Mouse (Mus musculus) heart, embryonic 10.5 days (tissue): ENCODE data around the gene Fjx1. TPM values are rescaled to one million over a fixed set of nuclear protein-coding genes. Genes with fewer than 3 reads are reported as not detected.

Source experiments
- DNase-seq: peaks from one replicate; pipeline ENCODE4 v3.0.0-alpha.2; 2017; ENCODE audit warnings: low spot score
- H3K27ac ChIP-seq: fragments of 300-500 bp; sonication (generic); 2 replicates; pipeline ENCODE4 v1.5.1; 2016; ENCODE audit warnings: mild to moderate bottlenecking
- H3K27me3 ChIP-seq: fragments of 300-500 bp; sonication (generic); 2 replicates; pipeline ENCODE4 v1.6.1; 2016; ENCODE audit warnings: mild to moderate bottlenecking; ENCODE audit not compliant: poor library complexity, insufficient read depth, severe bottlenecking
- H3K36me3 ChIP-seq: fragments of 300-500 bp; sonication (generic); 2 replicates; pipeline ENCODE4 v1.6.1; 2016; ENCODE audit warnings: mild to moderate bottlenecking, moderate library complexity
- H3K4me1 ChIP-seq: fragments of 300-500 bp; sonication (generic); 2 replicates; pipeline ENCODE4 v1.6.1; 2016; ENCODE audit warnings: mild to moderate bottlenecking
- H3K4me3 ChIP-seq: fragments of 300-500 bp; sonication (generic); 2 replicates; pipeline ENCODE4 v1.5.1; 2016; ENCODE audit warnings: mild to moderate bottlenecking, moderate library complexity
- H3K9me3 ChIP-seq: fragments of 300-500 bp; sonication (generic); 2 replicates; pipeline ENCODE4 v1.6.1; 2016; ENCODE audit warnings: mild to moderate bottlenecking, moderate library complexity
- WGBS: fragments of 180-500 bp; shearing (Covaris S2); methylation state at CpG from one replicate; pipeline ENCODE4 v1.1.7; 2016; 5-methylcytosine and 5-hydroxymethylcytosine counted together
- polyA plus RNA-seq: library from polyadenylated mRNA; unstranded; fragments of >200 nt; fragmentation: Nextera tagmentation; extraction: Ambion mirVana; gene quantifications from 2 replicates; pipeline ENCODE4 v1.2.1, GENCODE M21; 2016

Fjx1 gene
- polyA plus RNA-seq, 1 experiment from 2014 or later = 6.9 TPM

DNA sequence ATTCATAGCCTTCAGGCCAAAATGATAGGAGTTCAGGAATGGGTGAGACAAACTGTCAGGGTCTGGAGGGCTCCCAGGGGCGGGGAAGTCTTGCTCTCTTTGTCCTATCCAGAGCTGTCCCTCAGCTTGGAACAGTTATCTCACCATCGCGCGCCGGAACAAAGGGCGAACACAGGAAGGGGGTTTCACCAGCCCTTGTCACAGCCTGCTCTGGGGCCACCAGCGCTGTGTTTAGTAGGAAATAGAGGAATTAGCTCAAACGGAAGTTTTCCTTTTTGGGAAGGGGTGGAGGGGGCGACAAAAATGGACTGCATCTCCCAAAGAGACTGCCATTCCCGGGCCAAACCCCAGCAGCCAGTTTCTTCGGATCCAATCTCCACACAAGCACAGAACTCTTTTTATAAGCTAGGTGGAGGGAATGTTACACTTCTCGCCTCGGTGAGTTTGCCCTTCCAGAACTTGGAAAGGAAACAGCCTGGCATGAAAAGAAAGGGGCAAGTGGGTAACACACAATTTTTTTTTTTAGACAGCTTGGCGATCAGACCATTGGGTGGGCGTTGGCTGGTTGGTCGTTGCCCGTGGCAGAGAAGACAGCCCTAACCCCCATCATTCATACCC lies 2.6 kb downstream of the Fjx1 start:
- Histone ChIP-seq H3K9me3 (no peaks in the 10 kb centered on the region), H3K27ac (peak overlapping the region; percentile 90), H3K36me3 (no peaks in the 10 kb centered on the region), H3K27me3 (peaks cover 5% of the 10 kb centered on the region; the same call in 1 of the 2 replicates), H3K4me3 (peak overlapping the region; percentile 82), H3K4me1 (peaks cover 28% of the 10 kb centered on the region)
- peak; percentile 79 for DNase-seq
- WGBS = 1% methylated on average over 17 of the region's 17 CpGs

DNA sequence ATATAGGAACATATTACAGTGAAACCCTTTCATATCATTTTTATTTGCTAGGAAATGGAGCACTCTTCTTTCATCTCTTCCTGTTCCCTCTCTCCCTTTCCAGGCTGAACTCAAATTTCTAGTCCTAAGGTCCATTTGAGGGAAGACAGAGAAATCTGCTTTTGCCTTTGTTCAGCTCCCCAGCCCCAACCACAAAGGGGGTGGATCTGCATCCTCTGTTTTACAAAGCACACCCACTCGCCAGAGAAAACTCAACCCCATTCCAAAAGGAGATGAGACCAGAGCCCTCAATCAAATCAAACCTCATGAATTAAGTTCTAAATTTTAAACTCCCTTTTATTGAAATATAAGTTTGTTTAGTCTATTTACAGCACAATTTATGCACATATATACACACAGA lies 3.2 kb downstream of the Fjx1 start:
- 62% methylated on average over 1 of the region's 1 CpGs for WGBS

DNA sequence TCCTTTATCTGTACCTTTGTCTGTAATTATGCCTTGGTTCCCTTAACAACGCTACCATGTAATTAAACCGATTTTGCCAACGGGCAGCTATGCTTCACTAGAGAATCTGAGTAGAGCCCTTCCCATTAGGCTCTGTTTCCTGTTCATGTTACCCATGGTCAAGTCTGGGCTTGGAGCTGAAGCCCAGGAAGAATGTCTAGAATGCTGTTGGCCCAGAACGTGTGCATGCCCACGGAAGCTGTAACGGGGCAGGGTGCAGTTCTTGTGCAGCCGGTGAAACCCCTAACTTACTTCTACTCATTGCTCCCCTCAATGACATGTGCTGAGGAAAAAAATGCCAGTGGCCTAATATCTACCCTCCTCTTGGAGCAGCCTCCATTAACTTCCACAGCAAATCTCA lies 4.5 kb downstream of the Fjx1 start:
- no peaks in the 10 kb centered on the region for H3K9me3 ChIP-seq
- no peaks in the 10 kb centered on the region for H3K27me3 ChIP-seq
- DNase-seq = no peak
- no peaks in the 10 kb centered on the region for H3K36me3 ChIP-seq
- peaks cover 28% of the 10 kb centered on the region for H3K4me1 ChIP-seq
- no peak overlapping the region for H3K4me3 ChIP-seq
- no peak overlapping the region for H3K27ac ChIP-seq
- 88% methylated on average over 7 of the region's 7 CpGs for WGBS

More for the DNA sequence above, 3.2 kb downstream of the Fjx1 start:
- H3K27ac ChIP-seq = no peak overlapping the region
- H3K4me3 ChIP-seq = no peak overlapping the region
- peaks cover 28% of the 10 kb centered on the region for H3K4me1 ChIP-seq
- no peak for DNase-seq
- H3K36me3 ChIP-seq = no peaks in the 10 kb centered on the region
- H3K27me3 ChIP-seq = no peaks in the 10 kb centered on the region; the same call in 1 of the 2 replicates
- H3K9me3 ChIP-seq = no peaks in the 10 kb centered on the region

DNA sequence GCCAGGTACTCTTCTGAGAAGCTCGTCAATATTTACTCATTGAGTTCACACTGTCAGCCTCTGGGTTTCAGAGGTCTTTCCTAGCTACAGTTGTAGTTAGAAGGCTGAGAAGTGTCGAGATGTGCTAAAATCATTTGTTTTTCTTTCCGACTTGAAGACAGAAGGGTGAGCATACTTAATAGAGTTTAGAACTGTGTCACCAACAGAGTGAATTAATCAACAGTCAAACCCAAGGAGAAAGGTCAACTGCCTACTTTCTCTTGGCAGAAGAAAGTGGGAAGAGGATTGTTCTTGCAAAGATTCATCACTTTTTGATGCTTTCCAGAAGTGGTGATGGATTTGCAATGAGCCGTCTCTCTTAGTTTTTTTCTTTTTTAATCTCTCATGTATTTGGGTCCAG lies 5.4 kb downstream of the Fjx1 start:
- H3K36me3 ChIP-seq = no peaks in the 10 kb centered on the region
- H3K27ac ChIP-seq = no peak overlapping the region
- H3K27me3 ChIP-seq = no peaks in the 10 kb centered on the region
- H3K9me3 ChIP-seq = no peaks in the 10 kb centered on the region
- peaks cover 23% of the 10 kb centered on the region for H3K4me1 ChIP-seq
- no peak for DNase-seq
- 70% methylated on average over 4 of the region's 4 CpGs for WGBS
- no peak overlapping the region for H3K4me3 ChIP-seq

DNA sequence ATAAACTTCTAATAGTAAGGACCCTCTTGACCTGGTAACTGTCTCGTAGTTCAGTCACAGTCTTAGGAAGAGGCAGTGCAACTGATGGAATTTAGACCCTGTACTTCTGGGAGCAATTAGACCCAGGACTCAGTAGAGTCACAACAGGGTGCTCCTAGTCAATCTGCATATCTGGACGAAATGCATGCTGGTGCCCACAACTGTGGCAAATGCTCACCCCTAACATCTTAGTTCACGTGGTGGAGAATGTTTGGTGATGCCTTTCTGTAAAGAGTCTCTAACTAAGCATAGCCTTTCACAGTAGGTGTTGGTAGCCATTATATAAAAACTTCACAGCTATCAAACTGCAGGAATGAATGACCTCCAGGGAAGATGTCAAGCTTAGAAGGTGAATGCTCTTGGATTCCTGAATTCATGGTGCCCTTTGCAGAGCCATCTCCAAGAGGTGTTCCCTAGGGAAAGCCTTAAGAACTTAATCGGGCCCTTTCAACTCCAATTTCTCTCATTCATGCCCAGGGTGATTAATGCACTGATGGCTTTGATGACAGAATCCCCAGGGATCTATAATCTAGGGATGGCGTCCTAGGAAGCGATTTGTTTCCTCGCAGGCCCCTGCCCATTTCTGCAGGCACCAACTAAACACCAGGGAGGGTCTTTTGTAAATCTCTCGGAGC lies 14.8 kb downstream of the Fjx1 start:
- WGBS = 57% methylated on average over 8 of the region's 8 CpGs
- Histone ChIP-seq H3K27me3 (0 out of 2 replicates have a peak, but pooled peaks cover 6% of the 10 kb centered on the region), H3K27ac (no peak overlapping the region), H3K9me3 (no peaks in the 10 kb centered on the region), H3K4me3 (no peak overlapping the region), H3K36me3 (no peaks in the 10 kb centered on the region), H3K4me1 (no peaks in the 10 kb centered on the region)
- DNase-seq = no peak

DNA sequence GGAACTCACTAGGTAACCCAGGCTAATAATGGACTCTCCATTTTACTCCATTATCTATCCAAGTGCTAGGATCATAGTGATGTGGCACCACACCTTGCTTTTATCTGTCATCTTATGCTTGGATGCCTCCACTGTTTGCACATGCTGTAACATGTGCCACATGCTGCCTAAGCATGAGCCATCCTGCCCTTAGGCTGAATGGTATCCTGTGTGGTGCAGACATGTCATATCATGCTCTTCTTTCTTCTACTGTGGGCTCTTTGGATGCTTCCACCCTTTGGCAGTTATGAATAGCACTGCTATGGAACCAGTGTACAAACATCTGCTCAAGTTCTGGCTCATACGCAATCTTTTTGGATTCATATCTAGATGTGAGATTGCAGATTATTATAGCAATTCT lies 18.4 kb downstream of the Fjx1 start:
- H3K9me3 ChIP-seq = no peaks in the 10 kb centered on the region
- H3K36me3 ChIP-seq = no peaks in the 10 kb centered on the region
- no peak overlapping the region for H3K27ac ChIP-seq
- 0 out of 2 replicates have a peak, but pooled peaks cover 6% of the 10 kb centered on the region for H3K27me3 ChIP-seq
- no peak for DNase-seq
- WGBS = 89% methylated on average over 1 of the region's 1 CpGs
- no peaks in the 10 kb centered on the region for H3K4me1 ChIP-seq
- no peak overlapping the region for H3K4me3 ChIP-seq

DNA sequence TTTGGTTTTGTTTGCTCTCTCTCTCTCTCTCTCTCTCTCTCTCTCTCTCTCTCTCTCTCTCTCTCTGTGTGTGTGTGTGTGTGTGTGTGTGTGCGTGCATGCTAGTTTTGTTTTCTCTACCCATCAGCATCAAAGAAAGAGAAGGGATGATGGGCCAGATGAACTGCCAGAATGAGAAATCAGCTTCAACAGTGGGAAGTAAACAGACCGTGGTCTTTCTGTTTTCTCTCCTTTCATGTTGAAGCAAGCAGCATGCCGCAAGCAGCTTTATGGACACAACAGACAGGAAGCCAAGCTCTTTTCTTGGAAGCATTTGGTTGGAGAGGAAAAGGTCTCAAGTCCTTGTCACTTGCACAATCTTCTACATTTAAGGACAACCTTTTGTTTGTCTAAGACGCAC lies 21.2 kb downstream of the Fjx1 start:
- no peaks in the 10 kb centered on the region for H3K4me1 ChIP-seq
- no peaks in the 10 kb centered on the region for H3K36me3 ChIP-seq
- H3K4me3 ChIP-seq = no peak overlapping the region
- no peak for DNase-seq
- no peaks in the 10 kb centered on the region for H3K9me3 ChIP-seq
- no peaks in the 10 kb centered on the region for H3K27me3 ChIP-seq
- no peak overlapping the region for H3K27ac ChIP-seq
- WGBS = 64% methylated on average over 4 of the region's 4 CpGs

DNA sequence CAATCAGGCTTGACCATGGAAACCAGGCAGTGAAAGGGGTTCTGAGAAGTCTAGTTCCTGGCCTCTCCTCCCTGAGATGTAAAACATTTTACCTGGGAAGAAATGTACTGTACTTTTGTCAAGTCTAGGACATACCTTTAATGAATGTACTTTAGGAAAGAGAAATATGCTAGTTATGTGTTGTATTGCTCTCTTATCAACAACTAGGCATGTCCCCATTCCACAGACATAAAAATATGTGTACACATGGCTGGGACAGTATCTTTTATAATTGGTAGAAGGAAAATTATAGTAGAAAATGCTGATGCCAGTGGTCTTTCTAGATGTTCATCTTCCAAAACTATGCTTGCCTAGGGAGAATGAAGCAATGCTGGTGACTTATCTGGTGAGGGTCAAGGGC lies 24.3 kb downstream of the Fjx1 start:
- Histone ChIP-seq H3K27me3 (no peaks in the 10 kb centered on the region), H3K27ac (no peak overlapping the region), H3K4me3 (no peak overlapping the region), H3K36me3 (no peaks in the 10 kb centered on the region), H3K9me3 (no peaks in the 10 kb centered on the region), H3K4me1 (no peaks in the 10 kb centered on the region)
- no peak for DNase-seq

DNA sequence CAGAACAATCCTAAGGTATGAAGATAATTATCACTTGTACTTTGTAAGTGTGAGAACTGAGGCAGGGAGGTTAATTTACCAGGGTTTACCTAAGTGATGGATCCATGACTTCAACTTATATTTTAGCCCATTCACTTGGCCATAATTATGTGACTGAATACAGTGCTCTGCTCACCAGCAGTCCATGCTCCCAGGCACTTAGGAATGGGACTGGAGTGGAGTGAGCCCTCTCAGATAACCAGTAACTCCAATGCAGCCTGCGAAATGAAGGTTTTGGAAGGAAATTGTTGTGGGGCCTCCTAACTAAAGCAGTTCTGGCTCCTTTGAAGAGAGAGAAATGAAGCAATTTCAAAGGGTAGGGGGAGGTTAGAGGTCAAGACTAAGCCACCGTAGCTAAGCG lies 25.9 kb downstream of the Fjx1 start:
- H3K27ac ChIP-seq = no peak overlapping the region
- no peak for DNase-seq
- WGBS = 86% methylated on average over 3 of the region's 3 CpGs
- H3K4me1 ChIP-seq = no peaks in the 10 kb centered on the region
- no peaks in the 10 kb centered on the region for H3K36me3 ChIP-seq
- H3K9me3 ChIP-seq = no peaks in the 10 kb centered on the region
- H3K4me3 ChIP-seq = no peak overlapping the region
- H3K27me3 ChIP-seq = no peaks in the 10 kb centered on the region

DNA sequence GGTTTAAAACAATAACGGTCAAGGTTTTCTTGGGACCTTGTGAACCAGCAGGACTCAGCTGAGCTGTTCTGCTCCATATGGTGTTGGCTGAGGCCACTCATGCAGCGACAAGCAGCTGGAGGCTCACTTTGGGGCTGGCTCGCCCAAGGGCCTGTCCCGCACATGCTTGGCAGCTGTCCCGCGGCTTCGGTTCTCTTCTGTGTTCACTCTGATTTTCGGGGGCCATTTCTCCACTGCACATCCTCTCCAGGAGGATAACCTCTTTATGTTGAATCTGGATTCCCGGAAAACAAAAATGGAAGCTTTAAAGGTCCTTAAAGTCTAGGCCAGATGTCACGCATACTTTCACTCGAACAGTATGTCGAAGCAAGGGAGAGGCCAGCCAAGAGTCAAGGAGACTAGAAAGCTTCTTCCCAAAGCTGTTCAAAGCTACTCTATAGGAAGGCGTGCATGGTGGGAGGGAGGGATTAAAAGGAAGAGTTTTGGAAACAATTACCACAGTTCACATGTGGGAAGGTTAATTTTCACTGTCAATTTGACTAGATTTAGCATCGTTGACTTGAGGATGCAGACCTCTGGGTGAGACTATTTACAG lies 36.1 kb downstream of the Fjx1 start:
- Histone ChIP-seq H3K9me3 (no peaks in the 10 kb centered on the region), H3K27me3 (no peaks in the 10 kb centered on the region), H3K4me3 (no peak overlapping the region), H3K27ac (no peak overlapping the region), H3K4me1 (peaks cover 4% of the 10 kb centered on the region; the same call in 1 of the 2 replicates), H3K36me3 (no peaks in the 10 kb centered on the region)
- 88% methylated on average over 14 of the region's 14 CpGs for WGBS
- DNase-seq = no peak

DNA sequence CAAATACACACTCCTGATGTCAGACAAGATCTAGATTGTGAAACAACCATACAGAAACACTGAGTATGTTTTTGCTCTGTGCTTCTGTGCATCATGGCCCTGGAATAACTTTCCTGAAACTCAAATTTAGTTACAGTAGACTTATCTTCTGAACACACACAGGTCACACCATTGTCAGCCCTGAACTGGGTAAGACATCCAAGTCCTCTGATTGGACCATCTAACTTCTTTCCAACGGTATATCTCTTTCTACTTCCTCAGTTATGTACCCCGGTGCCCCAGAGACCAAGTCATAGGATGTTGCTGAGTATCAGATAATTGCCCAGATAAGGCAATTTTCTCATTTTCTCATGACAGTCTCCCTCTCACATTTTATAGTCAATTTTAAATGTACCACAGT lies 39.6 kb downstream of the Fjx1 start:
- no peaks in the 10 kb centered on the region for H3K27me3 ChIP-seq
- no peak overlapping the region for H3K4me3 ChIP-seq
- WGBS = 74% methylated on average over 2 of the region's 2 CpGs
- no peaks in the 10 kb centered on the region for H3K9me3 ChIP-seq
- no peak overlapping the region for H3K27ac ChIP-seq
- no peak for DNase-seq
- H3K36me3 ChIP-seq = no peaks in the 10 kb centered on the region
- H3K4me1 ChIP-seq = peaks cover 10% of the 10 kb centered on the region

DNA sequence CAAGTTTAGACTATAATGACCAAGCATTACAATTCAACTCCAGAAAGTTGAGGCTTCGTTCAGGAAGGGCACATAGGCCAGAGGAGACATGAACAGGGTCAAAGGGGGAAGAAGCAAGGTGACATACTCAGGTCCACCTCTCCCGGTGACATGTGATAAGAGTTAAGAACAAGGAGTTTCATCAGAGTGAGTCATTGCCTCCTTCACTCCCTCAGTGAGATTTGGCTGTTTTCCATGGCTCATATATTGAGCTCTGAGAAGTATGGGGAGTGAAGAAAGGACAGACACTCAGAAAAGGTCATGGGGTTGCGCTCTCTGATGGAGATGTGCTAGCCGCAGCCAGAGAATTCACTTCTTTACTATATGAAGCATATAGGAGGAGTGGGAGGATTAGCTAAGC lies 41.7 kb downstream of the Fjx1 start:
- WGBS = 55% methylated on average over 4 of the region's 4 CpGs

DNA sequence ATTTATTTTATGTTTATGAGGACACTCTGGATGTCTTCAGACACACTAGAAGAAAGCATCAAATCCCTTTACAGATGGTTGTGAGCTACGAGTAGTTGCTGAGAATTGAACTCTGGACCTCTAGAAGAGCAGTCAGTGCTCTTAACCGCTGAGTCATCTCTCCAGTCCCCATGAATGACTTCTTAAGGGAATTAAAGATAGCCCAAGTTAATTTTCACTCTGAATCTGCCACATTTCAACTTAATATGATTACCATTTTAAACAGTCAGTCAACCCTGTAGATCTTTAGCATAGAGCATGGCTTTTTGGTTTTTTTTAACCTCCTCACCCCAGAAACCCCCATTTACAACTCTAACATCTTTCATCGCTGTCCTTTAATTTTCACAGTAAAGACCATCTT lies 42.6 kb downstream of the Fjx1 start:
- no peaks in the 10 kb centered on the region for H3K9me3 ChIP-seq
- no peak overlapping the region for H3K27ac ChIP-seq
- peaks cover 13% of the 10 kb centered on the region for H3K4me1 ChIP-seq
- no peak overlapping the region for H3K4me3 ChIP-seq
- 93% methylated on average over 3 of the region's 3 CpGs for WGBS
- no peak for DNase-seq
- H3K36me3 ChIP-seq = no peaks in the 10 kb centered on the region
- no peaks in the 10 kb centered on the region for H3K27me3 ChIP-seq

More for the DNA sequence above, 41.7 kb downstream of the Fjx1 start:
- H3K36me3 ChIP-seq = no peaks in the 10 kb centered on the region
- no peak overlapping the region for H3K4me3 ChIP-seq
- DNase-seq = no peak
- no peaks in the 10 kb centered on the region for H3K9me3 ChIP-seq
- no peak overlapping the region for H3K27ac ChIP-seq
- no peaks in the 10 kb centered on the region for H3K27me3 ChIP-seq
- H3K4me1 ChIP-seq = peaks cover 13% of the 10 kb centered on the region
